Mouse (Mus musculus) regulatory T cell (primary cell): ENCODE measurements around the gene Snrpd2.

Source experiments
- in situ Hi-C: fragments of 300-600 bp; cut with MboI, MseI; formaldehyde crosslinking; loops from one replicate; pipeline ENCODE4 v1.15.1; 2025; ENCODE audit warnings: high pct_unique_total_duplicates

Snrpd2 gene

GRCm38 (mm10) chr7:19178035-19178434 lies 28.5 kb downstream of the Snrpd2 start:
- in situ Hi-C loops, result no loop called here

- in situ Hi-C loops, result no loop called here
Observed at GRCm38 (mm10) chr7:19178443-19179092, 29.0 kb downstream of the Snrpd2 start.

GRCm38 (mm10) chr7:19179173-19179572 lies 29.7 kb downstream of the Snrpd2 start:
- in situ Hi-C loops, result no loop called here

GRCm38 (mm10) chr7:19179936-19180335 lies 30.4 kb downstream of the Snrpd2 start:
- in situ Hi-C loops, result loop anchor here (5.0 kb wide), 1 partner anchor 42 kb away; no protein-coding TSS in a partner anchor

GRCm38 (mm10) chr7:19180862-19181429 lies 31.4 kb downstream of the Snrpd2 start:
- in situ Hi-C loops, result loop anchor here (5.0 kb wide), 1 partner anchor 41 kb away; no protein-coding TSS in a partner anchor

GRCm38 (mm10) chr7:19184250-19184649 lies 34.7 kb downstream of the Snrpd2 start:
- in situ Hi-C loops, result loop anchor here (5.0 kb wide), 1 partner anchor 38 kb away; no protein-coding TSS in a partner anchor

- in situ Hi-C loops, result loop anchor here (5.0 kb wide), 2 partner anchors 38 to 98 kb away; partner anchors contain the start of genes Ppm1n and Rtn2
Observed at GRCm38 (mm10) chr7:19184758-19185157, 35.2 kb downstream of the Snrpd2 start.

GRCm38 (mm10) chr7:19194676-19195075 lies 45.2 kb downstream of the Snrpd2 start:
- in situ Hi-C loops, result no loop called here

GRCm38 (mm10) chr7:19196676-19197075 lies 47.2 kb downstream of the Snrpd2 start:
- in situ Hi-C loops, result no loop called here

- in situ Hi-C loops, result no loop called here
Observed at GRCm38 (mm10) chr7:19197985-19198384, 48.5 kb downstream of the Snrpd2 start.

GRCm38 (mm10) chr7:19201660-19202059 lies 52.1 kb downstream of the Snrpd2 start:
- in situ Hi-C loops, result no loop called here

GRCm38 (mm10) chr7:19202065-19202850 lies 52.7 kb downstream of the Snrpd2 start:
- in situ Hi-C loops, result no loop called here
